Mouse (Mus musculus): ENCODE data around the gene Pipox.

The Pipox gene

DNA sequence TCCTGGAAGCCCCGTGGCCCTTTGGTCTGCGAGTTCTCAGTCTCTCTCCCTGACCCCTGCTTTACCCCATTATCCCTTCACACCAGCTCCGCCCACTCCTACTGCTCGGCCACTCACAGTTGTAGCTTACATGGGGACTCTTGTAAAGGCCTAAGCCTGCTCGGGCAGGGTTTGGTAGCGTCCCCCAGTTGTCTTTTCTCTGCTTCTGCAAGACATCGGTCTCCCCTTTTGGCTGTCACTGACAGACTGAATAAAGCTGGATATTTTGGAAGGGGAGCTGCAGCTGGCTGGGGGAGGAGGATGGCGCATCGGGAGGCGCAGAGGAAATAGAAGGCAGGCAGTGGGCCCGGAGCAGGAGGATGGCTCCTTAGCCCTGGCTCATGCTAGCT lies 17.1 kb downstream of the Pipox start:
- in situ Hi-C loops (cut with MboI), result no loop called here

DNA sequence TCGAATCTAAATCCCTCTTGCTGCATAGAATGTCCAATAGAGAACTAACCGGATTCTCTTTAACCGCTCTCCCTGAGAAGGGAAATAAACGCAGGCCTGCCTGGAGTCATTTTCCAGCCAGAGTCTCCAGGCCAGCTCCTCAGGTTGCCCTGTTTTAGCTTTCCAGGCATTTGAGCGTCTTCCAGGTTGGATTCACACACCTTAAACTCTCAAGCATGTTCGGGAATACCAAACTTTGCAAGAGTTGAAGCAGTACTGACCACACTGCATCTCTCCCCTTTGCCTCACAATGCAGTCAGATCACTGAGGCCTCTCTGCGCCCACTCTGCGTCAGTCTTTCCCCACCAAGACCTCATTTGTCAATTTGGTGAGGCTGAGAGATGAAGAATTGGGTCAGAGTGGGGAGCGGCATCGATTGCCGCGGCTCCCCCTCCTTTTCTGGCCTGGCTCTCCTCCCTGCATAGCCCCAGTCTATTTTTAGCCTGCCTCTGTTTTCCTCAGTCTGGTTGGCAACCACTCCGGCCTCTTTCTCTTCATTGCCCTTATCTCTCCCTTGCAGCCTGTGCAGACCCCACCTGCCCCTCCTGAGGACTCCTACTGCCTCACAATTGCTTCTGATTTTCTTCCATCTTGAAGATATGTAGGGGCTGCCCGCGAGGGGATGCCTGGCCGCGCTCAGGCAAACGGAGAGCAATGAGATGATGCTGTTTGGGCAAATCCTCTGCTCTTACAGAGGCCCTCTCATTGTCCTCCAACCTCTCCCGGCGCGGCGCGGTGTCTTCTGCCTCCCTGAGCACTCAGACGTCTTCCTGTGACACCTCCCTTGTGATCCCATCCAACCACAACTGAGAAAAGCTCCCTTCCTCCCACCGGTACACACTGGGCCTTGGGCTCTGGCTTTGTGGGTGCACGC lies 17.8 kb downstream of the Pipox start:
- in situ Hi-C loops (cut with MboI), result no loop called here

DNA sequence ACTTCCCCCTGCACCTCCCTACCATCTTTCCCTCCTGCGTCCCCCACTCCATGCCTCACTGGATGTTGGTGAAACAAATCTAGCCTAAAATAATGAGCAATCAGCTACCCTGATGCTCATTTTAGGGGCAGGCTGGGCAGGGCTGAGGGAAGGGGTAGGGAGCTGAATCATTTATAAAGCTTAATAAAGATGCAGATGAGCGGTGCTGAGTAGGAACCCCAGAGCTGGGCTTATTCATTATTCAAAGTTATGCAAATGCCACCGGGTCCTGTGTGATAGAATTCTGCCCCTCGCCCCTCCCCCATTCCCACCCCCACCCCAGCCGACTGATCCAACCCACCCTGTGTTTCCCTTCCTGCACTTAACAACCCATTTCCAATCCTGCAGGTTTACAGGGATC lies 18.6 kb downstream of the Pipox start:
- in situ Hi-C loops (cut with MboI), result no loop called here

DNA sequence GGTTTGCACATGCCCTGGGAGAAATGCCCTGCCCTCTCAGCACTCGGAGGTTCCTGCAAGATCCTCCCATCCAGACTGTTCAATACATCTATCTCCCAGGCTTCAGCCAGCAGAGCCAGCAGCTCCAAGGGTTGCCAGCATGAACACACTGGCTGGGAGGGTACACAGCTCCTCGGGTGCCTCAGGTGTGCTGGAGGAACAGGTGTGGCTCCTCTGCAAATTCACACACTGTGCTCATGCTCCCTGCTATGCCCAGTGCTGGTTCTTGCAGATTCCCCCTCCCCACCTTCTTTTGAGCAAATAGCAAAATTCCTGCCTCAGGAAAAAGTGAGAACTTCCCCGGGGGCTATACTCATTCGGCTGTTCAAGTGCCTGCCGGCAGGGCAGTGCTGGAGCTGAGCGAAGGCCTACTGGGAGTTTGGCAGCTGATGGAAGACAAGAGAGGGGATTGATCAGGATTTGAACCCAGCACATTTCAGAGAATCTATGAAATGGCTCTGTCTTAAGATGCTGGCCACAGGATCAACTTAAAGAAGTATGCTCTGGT lies 19.1 kb downstream of the Pipox start:
- in situ Hi-C loops (cut with MboI), result no loop called here

DNA sequence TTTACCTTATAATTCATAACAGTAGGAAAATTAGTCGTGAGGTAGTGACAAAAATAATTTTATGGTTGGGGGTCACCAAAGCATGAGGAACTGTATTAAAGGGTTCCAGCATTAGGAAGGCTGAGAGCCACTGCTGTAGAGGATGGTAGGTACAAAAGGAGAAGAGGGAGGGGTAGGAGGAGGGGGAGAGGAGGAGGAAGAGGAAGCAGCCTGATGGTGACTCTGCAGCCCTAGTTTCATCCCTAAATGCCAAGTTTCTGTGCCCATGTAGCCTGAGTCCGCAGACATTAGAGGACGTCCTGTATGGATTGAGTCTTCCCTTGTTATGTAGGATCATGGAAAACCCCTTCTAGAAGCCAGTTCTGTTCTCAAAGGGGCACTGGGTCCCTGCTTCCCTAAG lies 20.8 kb downstream of the Pipox start:
- in situ Hi-C loops (cut with MboI), result no loop called here

DNA sequence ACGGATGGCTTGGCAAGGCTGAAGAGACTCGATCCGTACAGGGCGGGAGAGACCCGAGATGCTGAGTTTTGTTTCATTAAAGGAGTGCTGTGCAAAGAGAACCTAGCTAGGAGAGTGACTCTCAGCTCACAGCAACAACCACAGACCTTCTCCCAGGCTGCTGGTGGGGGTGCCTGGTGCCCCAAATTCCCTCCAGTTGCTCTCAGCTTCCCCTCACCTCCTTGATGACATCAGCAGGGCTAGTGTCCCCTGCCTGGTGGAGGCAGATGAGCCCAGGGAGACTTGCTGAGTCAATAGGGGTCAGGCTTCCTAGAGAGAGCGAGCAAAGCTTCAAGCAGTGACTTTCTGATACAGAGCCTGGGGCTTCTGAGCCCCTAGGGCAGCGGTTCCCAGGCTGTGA lies 21.2 kb downstream of the Pipox start:
- in situ Hi-C loops (cut with MboI), result no loop called here

DNA sequence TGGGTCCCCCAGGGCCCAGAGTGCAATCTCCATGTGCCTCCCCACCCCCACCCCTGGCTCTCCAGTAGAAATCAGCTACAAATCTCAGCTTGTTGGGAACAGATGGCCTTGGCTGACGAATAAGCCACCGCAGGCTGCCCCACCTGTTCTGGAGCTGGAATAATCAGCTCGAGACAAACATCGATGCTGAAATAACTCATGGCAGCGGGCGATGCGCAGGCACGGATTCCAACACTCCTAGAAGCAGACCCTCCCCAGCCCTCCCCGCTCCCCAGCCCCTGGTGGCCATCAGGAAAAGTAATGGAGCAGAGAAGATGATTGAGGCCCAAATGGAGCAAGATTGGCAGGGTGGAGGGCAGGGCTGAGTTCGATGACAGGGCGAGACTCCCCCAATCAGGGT lies 21.7 kb downstream of the Pipox start:
- in situ Hi-C loops (cut with MboI), result no loop called here

DNA sequence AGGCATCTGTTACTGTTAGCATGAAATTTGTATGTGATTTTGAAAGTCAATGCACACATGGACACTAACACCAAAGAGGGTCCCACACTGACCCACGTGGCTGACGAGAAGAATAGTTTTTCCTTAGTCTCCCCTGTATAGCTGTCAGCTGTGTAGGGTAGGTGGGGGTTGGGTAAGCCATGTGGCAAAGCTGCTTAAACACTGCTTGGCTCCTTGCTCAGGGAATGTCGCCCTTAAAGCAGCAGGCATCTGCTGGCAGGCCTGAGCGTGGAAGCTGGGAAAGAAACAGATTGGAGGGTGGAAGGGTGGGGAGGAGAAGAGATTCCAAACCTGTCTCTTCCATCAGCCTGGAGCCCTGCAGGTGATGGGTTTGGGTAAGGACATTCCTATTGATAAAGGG lies 22.5 kb downstream of the Pipox start:
- in situ Hi-C loops (cut with MboI), result no loop called here

DNA sequence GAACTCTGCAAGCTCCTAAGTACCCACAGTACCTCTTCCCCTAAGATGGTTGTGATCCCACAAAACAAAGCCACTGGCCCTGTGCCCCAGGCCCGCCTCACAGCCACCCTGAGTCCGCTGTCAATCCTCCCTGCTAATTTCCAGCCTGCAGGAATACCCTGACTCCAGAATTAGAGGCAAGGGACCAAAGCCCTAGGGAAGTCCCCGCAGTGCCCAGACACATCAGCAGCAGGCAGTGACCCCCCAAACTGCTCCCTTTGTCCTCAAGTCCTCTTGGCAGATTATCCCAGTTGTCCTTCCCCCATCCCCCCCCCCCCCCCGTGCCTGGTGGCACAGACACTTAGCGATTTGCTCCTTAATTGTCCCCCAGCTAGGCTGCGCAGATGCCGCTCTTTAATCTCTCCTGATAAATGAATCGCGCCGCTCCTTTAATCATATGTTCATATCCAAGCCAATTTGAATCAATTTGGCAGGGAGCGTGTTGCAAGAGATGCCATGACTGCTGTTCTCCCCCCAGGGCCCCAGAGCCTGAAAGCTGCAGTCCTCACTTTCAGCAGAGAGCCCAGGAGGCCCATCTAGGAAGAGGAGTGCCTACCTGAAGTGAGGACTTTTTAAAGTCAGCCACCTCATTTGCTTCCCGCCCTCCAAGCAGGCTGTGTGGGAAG lies 26.3 kb downstream of the Pipox start:
- in situ Hi-C loops (cut with MboI), result no loop called here

DNA sequence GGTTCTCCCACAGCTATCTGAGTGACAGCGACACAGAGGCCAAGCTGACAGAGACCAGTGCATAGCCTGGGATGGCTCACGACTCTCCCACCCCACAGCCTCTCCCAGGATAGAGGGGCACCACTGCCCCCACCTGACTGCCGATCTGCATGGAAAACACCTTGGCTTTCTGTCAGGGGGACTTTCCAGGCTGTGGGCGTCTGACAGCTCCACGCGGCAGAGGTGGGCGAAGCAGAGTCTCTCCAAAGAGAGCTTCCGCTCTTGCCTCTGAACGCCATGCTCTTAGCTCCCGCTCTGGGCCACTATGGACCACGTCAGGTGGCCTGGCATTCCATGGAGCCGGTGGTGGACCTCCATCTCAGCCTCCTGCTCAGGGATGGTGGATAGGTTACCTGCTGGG lies 29.1 kb downstream of the Pipox start:
- in situ Hi-C loops (cut with MboI), result no loop called here

DNA sequence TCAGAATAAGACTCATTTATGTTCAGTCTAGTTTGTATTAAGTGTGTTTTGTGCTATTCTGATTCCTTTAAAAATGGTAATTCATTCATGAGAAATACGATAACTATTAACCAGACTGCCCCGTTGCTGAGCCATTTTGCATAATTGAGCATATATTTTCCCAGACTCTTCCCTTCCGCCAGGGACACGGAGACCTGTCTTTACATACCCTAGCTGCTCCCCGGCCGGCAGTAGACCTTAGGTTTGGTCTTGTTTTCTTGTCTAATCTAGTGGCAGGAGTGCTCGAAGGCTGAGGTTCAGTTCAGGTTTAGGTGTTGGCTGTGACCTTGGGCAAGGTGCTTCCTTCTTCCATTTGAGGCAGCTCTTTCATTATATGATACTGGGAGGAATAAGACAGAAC lies 31.0 kb downstream of the Pipox start:
- in situ Hi-C loops (cut with MboI), result no loop called here

DNA sequence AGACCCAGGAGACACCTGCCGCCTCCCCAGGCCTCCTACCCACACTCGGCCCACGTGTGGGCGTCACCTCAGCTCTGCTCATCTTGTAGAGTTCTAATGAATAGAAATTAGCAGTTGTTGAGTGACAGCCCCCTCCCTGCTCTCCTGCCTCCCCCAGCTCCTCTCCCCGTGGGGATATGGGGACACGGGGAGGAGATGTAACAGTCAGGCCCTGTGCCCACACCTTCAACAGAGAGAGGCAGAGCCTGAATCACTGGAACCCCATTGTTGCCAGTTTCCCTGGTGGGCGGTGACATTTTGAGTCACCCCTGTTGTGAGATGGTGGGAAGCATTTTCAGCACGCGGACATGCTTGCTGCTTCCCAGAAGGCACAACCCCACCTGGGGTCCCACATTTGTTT lies 32.9 kb downstream of the Pipox start:
- in situ Hi-C loops (cut with MboI), result no loop called here

DNA sequence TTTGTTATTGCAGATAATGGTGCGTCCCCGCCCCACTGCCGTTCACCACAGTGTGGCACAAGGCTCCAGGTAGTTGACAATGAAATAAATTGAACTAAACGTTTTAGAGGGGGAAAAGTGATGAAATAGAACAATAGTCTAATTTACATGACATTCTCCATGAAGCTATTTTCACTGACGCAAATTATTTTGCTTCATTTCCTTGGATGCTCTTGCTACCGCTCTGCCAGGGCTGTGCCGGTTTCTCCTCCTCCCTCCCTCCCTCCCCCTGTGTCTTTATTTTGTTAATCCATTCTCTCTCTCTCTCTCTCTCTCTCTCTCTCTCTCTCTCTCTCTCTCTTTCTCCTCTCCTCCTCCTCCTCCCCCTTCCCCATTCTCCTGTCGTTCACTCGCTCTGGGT lies 35.3 kb downstream of the Pipox start:
- in situ Hi-C loops (cut with MboI), result no loop called here

DNA sequence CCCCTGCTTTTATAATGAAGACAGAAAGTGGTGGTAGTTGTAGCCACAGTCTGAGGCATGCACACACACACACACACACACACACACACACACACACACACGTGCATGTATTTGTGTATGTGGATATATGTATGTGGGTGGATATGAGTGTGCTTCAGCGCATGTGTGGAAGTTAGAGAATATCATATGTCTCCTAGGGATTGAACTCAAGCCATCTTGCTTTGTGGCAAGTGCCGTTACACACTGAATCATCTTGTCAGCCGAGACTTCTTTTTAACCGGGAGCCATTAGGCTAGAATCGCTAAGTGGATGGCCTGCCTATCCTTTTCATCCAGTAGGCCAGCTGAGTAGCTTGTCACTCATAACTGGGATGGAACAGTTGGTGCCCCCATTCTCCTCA lies 36.8 kb downstream of the Pipox start:
- in situ Hi-C loops (cut with MboI), result no loop called here

DNA sequence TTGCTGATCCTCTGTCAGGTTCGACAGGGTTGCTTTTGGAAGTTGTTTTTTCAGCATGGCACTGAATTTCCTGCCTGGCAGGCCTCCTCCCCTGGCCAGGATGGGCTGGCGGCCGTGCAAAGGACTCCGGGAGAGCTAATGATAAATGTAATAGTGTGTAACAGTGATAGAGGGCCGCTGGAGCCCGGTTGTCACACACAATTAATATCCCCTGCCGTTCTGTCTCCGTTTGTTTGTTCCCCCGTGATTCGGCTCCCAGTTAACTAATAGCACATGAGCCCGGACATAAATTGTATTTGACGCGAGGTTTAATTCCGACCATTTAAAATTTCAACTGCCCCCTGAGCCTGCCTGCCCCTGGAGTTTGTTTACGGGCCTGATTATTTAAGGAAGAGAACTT lies 38.5 kb downstream of the Pipox start:
- in situ Hi-C loops (cut with MboI), result no loop called here

DNA sequence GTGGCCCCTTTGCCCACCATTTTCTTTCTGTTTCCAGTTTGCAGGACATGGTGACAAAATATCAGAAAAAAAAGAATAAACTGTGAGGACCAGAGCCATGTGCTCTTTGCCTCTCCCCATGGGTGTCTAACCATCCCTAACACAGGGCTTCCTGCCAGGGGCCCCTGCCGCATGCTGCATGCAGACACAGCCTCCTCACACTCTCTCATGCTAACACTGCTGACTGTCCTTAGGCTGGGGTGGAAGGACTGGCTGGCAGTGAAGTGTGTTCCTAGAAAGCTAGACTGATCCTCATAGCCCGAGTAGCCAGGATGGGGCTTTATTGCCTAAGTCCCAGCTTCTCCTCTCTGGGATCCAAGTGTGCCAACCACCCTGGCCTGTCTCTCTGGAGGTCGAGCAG lies 39.3 kb downstream of the Pipox start:
- in situ Hi-C loops (cut with MboI), result no loop called here

DNA sequence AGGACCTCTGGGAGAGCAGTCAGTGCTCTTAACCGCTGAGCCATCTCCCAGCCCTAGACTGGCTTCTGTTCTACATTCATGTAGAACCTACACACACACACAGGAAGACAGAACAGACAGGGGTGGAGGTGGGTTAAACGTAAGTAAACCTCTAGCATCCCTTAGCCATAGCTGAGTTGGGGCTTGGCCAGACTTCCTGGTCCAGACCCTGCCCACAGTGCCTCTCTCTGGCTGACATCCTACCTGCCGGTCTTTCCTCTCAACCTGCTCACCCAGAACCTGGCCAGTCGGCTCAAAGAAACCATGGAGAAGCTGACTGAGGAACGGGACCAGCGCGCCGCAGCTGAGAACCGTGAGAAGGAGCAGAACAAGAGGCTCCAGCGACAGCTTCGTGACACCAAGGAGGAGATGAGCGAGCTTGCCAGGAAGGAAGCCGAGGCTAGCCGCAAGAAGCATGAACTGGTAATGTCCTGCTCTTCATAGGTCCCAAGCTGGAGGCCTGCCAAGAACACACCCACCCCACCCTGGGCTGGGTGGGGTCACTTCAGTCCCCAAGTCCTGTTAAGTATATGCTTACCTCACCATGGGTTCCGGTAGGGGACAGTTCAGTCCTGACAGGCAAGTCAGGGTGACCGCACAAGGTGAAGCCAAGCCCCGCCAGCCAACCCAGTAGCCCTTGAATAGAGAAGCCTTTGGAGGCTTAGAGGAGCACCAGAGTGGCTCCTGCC lies 40.8 kb downstream of the Pipox start:
- in situ Hi-C loops (cut with MboI), result no loop called here

DNA sequence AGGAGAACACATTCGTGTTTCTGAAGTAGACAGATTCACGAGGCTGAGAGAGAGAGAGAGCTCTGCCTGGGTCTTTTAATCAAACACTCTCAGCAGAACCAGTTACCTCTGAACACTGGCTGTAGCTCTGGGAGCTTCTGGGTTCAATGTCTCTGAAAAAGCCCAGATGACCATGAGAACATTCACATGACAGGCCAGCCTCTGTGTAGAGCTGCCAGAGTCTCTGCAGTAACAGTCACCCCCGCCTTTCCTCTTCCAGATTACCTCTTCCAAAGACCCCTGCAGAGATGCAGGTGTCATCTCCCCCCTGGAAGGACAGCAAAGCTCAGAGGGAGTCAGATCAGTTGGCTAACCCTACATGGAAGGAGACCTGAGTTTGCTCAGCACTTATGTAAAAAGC lies 41.7 kb downstream of the Pipox start:
- in situ Hi-C loops (cut with MboI), result no loop called here

DNA sequence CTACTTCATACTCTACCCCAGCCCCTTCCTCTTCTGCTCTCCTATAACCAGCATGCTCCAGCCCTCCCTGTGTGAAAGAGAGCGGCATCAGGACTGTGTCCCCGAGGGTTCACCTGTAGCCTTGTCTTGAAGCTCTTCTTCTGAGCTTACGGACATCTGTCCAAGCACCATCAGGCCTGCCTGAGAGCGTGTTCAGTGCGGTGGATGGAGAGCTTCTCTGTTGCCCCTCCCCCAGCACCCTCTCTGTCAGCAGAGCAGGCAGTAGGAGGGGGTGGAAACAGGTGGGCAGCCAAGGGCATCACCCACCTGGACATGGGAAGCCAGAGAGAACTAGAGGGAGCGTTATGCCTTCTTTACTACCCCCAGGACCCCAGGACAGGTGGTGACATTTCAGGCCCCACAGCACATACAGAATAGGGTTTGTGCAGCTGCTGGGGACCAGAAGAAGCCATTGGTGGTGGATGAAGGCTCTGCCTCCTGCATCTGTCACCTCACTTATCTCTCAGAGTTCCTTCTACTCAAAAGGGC lies 42.3 kb downstream of the Pipox start:
- in situ Hi-C loops (cut with MboI), result no loop called here

DNA sequence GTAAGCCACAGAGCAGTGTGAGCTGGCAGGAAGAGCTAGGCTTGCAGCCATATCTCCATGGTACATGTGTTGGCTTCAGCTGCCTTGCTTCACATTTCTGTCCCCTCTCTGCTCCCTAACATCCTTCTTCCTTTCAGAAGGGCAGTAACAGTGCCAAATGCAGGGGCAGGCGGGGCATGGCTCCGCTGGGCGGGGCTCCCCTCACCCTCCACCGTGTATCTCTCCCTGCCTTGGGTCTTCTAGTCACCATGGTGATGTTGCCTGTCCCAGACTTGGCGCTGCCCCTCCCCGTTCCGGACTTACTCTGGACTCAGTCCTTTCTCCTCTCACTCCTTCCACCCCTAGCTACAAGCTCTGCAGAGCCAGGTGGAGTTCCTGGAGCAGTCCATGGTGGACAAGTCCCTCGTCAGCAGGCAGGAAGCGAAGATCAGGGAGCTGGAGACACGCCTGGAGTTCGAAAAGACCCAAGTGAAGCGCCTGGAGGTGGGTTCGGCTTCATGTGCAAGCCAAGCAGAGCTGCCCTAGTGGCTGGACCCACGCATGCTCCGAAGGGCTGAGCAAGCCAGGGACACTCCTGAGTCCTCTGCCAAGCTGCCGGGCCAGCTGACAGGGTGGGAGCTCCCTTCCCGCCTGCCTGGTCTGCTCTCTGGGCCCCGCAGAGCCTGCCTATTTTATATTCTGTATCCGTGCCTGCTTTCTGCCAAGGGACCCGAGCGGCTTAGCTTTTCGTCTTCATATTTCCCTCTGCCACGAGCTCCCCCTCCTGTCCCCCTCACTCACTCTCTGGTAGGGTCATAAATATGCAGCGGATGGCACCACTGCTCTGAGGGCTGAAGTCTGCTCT lies 43.3 kb downstream of the Pipox start:
- in situ Hi-C loops (cut with MboI), result no loop called here

DNA sequence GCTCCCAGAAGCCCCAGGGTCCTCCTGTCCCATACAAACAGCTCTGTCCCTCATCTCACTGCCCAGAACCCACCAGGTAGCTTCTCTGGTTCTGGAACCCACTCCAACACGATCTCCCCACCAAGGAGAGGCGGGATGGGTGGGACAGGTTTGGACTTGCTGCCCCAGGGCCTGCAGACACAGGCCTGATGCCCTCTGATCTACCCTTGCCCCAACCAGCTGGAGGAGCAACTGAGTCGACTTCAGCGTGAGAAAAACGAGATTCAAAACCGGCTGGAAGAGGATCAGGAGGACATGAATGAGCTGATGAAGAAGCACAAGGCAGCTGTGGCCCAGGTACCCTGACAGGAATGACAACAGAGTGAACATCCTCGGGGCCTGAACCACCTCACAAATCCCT lies 44.7 kb downstream of the Pipox start:
- in situ Hi-C loops (cut with MboI), result no loop called here

Measured in mature B cell (primary cell).